Mouse (Mus musculus) brain, embryonic 14.5 days (tissue): ENCODE measurements around the gene Rnf220.

Experiments
- CTCF ChIP-seq: fragments of 200-500 bp; IDR thresholded peaks from 2 replicates; pipeline ENCODE4 v1.5.1; 2012; ENCODE audit warnings: inconsistent platforms, mild to moderate bottlenecking, moderate library complexity, borderline replicate concordance; ENCODE audit not compliant: insufficient read depth, insufficient read length; ENCODE audit errors: extremely low read depth
- POLR2A ChIP-seq: fragments of 200-500 bp; IDR thresholded peaks from 2 replicates; pipeline ENCODE4 v1.6.1; 2012; ENCODE audit warnings: mild to moderate bottlenecking, inconsistent platforms, borderline replicate concordance; ENCODE audit not compliant: poor library complexity, insufficient read depth, insufficient read length, severe bottlenecking; ENCODE audit errors: extremely low read depth

DNA sequence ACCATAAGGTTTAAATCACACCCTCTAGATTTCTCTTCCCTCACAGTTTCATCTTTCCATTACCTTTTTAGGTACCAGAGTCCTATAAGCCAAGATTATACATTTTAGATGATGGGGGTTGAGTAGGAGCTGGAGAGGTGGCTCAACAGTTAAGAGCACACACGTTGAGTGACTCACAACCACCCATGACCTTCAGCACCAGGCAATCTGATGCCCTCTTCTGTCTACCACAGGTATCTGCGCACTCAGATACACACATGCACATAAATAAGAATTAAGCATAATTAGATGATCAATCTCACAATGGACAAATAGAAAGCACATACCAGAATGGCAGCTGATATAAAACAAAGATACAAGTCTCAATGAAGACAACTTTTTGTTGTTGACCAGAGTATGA lies 24.5 kb upstream of the Rnf220 start:
- TF ChIP-seq POLR2A = no peak
- no peak; the same call in 1 of the 2 replicates for TF ChIP-seq CTCF
